Mouse (Mus musculus): ENCODE results near the gene Arhgef39. TPM values are rescaled to one million over a fixed set of nuclear protein-coding genes. Genes with fewer than 3 reads are reported as not detected.
A peak's percentile ranks its signal among the peaks of the same experiment; 100 is the strongest.
"Not testable (repeated sequence)": the region's sequence is repeated elsewhere in the genome, so short reads cannot be mapped to it uniquely, and the experiment has no call there.

Gene Arhgef39
- total RNA-seq, 2 experiments from 2014 or later = 0.21 to 1.8 TPM

DNA sequence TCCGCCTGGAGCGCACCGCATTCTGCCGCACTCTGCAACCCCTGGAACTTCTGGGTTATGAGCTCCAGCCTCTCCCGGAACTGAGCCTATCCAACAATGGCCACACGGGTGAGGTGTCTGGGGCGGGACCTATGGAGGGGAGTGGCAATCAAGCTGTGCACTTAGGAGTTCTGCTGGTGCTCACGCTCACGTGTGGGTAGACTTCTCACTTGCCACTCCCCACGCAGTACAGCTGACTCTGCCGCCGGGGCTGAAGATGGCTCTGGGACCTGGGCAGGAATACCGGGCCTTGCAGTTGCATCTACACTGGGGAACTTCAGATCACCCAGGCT lies 9.1 kb upstream of the Arhgef39 start:
- DNase-seq (ENCODE audit: low spot score in 2 of 2) = no peak

- DNase-seq (ENCODE audit: low spot score in 2 of 2) = no peak
Measured at GRCm38 (mm10) chr4:43507938-43508665, 8.6 kb upstream of the Arhgef39 start.

- no peak for DNase-seq (ENCODE audit: low spot score in 2 of 2)
Measured at GRCm38 (mm10) chr4:43506536-43507185, 7.2 kb upstream of the Arhgef39 start, which contains the start of gene Car9. Gene Car9 (plus strand): TSS chr4:43506966.

DNA sequence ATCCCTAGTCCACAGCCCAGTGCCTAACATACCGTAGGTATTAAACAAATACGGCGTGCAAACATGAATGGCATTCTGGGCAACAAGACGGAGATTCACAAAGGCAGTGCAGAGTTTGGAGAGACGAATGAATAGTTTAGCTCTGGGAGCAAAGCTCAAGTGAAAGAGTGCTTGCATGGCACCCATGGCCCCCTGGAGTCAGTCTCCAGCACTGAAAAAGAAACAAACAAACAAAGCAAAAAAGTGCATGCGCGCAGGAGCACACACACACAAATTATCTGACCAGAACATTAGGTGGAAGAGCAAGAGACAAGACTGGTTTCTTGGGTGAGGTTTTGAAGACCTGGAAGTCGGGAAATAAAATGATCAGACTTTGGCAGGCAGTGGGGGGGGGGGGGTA lies 6.6 kb upstream of the Arhgef39 start:
- DNase-seq (ENCODE audit: low spot score in 2 of 2) = no peak

DNA sequence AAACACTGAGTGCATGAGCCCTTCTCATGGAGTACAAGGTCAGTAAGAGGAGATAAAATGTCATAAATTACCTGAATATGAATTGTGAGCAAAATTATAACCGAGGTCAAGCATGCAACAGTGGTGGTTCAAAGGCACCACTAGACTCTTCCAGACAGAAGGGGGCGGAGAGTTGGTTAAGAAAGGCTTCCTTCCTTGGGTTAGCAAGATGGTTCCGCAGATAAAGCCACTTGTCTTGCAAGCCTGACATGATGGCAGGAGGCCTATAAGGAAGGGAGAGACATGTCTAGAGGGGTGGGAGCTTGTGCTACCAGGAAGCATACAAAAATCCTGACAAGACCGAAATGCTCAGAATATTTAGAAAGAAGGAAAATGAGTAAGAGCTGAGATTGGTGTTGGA lies 4.8 kb upstream of the Arhgef39 start:
- no peak for DNase-seq (ENCODE audit: low spot score in 2 of 2)

- no peak for DNase-seq (ENCODE audit: low spot score in 2 of 2)
Measured at GRCm38 (mm10) chr4:43503506-43503905, 4.0 kb upstream of the Arhgef39 start.

DNA sequence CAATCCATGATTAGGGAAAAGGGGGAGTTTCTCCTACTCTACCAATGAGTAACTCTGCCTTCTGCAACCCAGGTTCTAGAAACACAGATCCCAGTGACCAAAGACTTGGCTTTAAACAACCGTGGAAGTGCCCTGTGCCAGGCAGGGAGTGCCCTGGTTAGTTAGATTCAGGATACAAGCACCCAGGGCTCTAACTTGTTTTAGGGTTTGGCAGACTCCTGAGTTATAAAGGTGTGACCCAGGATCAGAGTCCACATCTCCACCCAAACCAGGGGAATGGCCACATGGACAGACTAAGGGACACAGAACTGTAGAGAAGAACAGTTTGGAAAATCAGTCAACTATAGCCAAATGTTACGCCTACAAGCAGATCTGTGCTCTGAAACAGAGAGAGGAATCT lies 3.5 kb upstream of the Arhgef39 start:
- no peak for DNase-seq (ENCODE audit: low spot score in 2 of 2)

DNA sequence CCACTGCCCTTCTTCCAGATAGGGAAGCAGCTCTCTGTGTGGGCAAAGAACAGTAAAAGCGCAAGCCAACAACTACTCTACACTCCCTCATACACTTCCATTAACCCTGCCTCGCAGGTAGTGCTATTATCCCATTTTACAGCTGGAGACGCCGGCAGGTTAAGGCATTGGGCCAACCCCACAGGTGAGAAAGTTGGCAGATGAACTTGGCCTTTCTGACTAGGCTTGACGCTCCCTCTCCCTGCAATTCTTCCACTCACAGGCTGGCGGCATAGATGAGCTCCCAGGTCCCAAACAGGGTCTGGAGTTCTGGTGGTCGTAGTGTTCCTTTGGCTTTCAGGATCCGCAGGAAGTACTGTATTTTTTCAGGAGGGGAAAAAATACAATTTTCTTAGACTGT lies 512 bp downstream of the Arhgef39 start:
- no peak for DNase-seq (ENCODE audit: low spot score in 2 of 2)

DNA sequence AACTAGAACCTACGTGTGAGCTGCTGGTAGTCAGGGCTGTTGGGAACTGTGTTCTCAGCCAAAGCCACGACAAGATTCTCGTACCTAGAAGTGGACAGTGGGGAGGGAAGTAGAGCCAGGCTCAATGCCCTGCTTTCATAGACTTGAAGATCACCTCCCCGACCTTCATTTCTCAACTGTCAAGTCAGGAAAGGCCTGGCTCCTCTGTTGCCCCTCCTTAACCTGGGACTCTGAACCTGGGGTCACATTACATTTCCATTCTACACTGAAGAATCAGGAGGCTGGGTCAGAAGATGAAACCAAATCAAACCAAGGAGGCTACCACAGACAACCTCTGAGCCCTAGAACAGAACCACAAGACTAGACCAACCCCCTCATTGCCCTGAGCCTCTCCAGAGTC lies 1.5 kb downstream of the Arhgef39 start:
- DNase-seq (ENCODE audit: low spot score in 2 of 2) = no peak

DNA sequence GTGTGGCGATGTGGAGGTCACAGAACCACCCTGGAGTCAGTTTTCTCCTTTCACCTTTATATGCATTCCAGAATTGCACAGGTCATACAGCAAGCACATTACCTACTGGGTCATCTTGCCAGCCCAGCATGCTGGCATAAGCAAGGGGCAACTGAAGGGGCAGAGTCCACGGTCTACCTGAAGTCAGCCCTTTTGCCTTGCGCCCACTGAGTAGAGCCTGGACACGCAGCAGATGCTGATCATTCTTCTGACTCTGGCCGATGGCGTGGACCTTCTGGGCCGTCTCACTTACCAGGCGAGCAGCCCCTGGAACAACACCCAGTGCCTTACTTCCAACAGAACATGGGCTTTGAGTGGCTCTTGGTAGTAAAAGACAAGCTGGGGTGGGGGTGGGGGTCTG lies 2.1 kb downstream of the Arhgef39 start:
- DNase-seq (ENCODE audit: low spot score in 2 of 2) = no peak

- DNase-seq (ENCODE audit: low spot score in 2 of 2) = no peak
Measured at GRCm38 (mm10) chr4:43496587-43496986, 2.9 kb downstream of the Arhgef39 start.

DNA sequence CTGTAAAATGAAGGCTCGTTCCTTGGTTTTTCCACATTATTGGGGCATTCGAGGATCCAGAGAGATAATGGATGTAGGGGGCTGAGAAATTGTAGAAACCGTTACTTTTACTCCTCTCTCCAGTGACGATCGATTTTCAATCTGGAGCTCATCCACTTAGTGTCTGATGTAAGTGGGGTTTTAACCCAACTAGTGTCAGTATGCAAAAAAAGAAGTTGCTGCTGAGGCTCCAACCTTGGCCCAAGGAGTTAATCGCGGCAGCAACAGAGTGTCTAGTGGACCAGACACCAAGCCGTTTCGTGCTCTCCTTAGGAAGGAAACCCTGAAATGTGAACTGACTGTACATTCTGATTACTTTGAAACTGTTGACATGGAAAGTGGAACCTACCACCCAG lies 5.7 kb downstream of the Arhgef39 start:
- DNase-seq (ENCODE audit: low spot score in 2 of 2) = no peak

DNA sequence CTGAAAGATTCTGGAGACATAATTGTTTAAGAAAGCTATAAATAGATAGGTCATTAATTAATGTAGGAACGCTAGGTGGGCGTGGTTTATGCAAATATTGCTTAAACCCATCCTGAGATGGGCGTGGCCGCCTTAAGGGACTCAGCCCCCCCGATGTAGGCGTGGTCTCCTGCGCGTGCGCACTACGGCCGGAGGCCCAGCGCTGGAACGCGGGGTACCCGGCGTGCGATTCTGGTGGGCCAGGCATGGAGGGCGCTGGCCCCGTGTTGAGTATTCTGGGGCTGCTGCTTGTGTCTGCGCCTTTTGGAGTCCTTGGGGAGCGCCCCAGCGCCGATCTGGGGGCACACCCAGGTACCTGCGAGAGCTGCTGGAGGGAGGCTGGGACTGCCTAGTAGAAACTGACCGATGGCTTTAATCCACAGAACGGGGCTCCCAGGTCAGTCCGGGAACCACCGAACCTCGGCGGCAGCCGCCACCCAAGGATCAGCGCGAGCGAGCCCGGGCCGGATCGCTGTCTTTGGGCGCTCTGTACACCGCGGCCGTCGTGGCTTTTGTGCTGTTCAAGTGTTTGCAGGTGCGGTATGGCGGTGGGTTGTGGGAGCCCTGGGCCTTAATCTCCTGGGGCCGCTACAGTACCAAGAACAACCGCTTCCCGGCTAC lies 6.2 kb downstream of the Arhgef39 start:
- DNase-seq (ENCODE audit: low spot score in 2 of 2) = peak; percentile 93 to 95

DNA sequence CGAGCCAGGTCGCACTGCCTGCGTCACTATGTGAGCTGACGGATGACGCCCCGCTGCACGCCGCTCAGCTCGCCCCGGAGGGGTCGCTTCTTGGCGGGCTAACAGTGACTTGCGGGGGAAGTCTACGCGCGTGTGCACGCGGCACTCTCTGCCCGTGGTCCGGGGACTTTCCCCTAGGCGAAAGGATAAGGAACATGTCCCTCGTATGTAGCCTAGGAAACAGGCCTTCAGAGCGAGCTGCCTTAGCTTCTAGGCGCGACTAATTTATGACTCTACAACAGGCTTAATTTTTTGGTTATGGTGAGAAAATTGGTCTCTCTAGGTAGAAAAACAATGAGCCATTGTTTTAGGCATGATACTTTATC lies 6.7 kb downstream of the Arhgef39 start, which contains the start of gene Ccdc107:
Gene Ccdc107 (plus strand): TSS at position 80 of the 365 bp plus-strand sequence.
- DNase-seq (ENCODE audit: low spot score in 2 of 2) = peak; percentile 91 to 95

DNA sequence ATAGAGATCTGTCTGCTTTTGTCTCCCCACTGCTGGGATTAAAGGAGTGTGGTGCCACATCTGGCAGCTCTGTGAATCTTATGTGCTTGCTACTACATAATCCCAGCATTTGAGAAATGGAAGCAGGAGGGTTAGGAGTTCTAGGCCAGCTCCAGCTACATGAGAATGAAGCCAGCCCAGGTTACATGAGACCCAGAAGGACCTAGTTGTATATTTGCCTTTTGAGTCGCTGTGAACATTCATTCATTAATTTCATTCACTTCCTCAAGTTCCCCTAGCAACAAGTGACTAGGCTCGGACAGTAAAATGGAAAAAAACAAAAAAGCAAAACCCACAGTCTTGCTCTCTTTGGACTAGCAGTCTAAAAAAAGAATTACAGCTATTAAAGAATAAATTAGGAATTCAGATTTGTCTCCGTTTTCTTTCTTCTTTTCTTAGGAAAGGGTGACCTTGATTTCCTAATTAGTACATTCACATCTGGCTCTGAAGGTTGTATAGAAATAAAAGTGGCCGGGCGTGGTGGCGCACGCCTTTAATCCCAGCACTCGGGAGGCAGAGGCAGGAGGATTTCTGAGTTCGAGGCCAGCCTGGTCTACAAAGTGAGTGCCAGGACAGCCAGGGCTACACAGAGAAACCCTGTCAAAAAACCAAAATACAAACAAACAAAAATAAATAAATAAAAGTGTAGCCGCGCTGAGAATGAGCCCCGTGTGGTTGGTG lies 7.2 kb downstream of the Arhgef39 start:
- DNase-seq (ENCODE audit: low spot score in 2 of 2) = no peak

- no peak for DNase-seq (ENCODE audit: low spot score in 2 of 2)
Measured at GRCm38 (mm10) chr4:43490801-43491200, 8.7 kb downstream of the Arhgef39 start.

GRCm38 (mm10) chr4:43489611-43490010 lies 9.9 kb downstream of the Arhgef39 start:
- DNase-seq (ENCODE audit: low spot score in 2 of 2) = no peak

GRCm38 (mm10) chr4:43485666-43486065 lies 13.8 kb downstream of the Arhgef39 start:
- not testable (repeated sequence) for DNase-seq (ENCODE audit: low spot score in 2 of 2)

- DNase-seq (ENCODE audit: low spot score in 2 of 2) = no peak
Measured at GRCm38 (mm10) chr4:43483535-43484091, 15.9 kb downstream of the Arhgef39 start, which contains the start of gene Sit1. Gene Sit1 (minus strand): TSS chr4:43483734.

- DNase-seq (ENCODE audit: low spot score in 2 of 2) = no peak
Measured at GRCm38 (mm10) chr4:43482591-43482990, 16.9 kb downstream of the Arhgef39 start.

- DNase-seq (ENCODE audit: low spot score in 2 of 2) = no peak
Measured at GRCm38 (mm10) chr4:43481894-43482456, 17.5 kb downstream of the Arhgef39 start.
